Mouse (Mus musculus): ENCODE results near the gene Plekhs1.

Gene Plekhs1

GRCm38 (mm10) chr19:56461522-56462101 lies at the start of gene Plekhs1:
Gene Plekhs1, plus strand, starts transcription at chr19:56461640.
- DNase-seq (ENCODE audit: low spot score in 2 of 2): no peak

- no peak for DNase-seq (ENCODE audit: low spot score in 2 of 2)
Observed at GRCm38 (mm10) chr19:56418404-56418803, 43.0 kb upstream of the Plekhs1 start.

DNA sequence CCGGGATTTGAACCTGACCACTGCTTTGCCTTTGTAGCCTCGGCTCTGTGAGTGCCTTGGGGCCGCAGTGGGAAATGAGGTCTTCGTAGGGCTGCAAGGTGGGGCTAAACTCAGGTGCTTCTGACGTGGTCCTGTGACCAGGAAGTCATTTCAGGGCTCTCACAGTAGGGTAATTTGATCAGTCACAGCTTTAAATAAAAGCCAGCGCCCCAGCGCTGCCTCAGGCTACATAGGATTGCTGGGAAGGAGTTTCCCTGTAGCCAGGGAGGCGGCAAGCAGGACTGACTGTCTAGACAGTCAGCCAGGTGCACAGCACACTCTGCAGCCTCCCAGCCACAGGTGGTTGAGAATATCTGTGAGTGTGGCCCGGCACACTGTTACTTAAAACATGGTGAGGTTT lies 42.0 kb upstream of the Plekhs1 start:
- DNase-seq (ENCODE audit: low spot score in 2 of 2): no peak

- DNase-seq (ENCODE audit: low spot score in 2 of 2): no peak
Observed at GRCm38 (mm10) chr19:56420345-56420744, 41.1 kb upstream of the Plekhs1 start.

DNA sequence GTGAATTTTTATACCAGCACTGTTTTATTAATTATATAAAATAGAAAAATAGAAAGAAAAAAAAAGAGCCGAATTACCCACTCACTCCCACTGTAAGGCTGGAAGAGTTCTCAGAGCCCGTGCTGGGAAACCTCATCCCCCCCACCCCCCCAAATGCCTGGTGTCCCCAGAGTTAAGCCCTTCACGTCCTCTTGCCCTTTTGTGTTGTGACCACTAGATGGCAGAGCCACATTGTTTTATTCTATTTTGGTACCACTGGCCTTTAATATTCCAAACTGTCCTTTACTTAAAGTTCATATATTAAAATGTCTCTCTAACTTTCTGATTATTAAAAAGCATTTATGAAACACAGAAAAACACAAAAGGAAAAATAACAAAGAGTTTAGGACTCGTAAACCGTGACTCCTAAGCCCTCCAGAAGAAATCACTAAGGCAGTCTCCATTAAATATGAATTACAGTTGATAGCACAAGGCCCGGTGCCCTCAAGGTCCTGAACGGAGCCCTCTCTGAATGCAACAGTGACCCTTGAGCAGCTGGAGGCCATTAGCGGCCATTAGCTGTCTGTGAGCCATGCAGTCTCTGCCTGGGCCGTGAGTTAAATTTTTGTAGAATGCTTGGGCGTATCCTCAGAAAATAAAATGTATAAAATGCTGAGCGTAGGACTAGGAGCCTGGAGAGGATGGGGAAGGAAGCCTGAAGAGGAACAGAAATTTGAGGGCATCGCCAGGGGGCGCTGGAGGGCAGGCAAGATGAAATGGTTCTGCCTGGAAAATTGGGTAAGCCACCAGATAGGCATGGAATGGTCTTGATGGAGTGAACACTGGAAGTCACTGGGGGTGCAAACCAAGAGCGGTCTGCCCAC lies 38.7 kb upstream of the Plekhs1 start:
- peak; percentile 14 to 68 for DNase-seq (ENCODE audit: low spot score in 2 of 2)

- no peak for DNase-seq (ENCODE audit: low spot score in 2 of 2)
Observed at GRCm38 (mm10) chr19:56423370-56423769, 38.1 kb upstream of the Plekhs1 start.

GRCm38 (mm10) chr19:56424606-56425395 lies 36.6 kb upstream of the Plekhs1 start:
- no peak for DNase-seq (ENCODE audit: low spot score in 2 of 2)

DNA sequence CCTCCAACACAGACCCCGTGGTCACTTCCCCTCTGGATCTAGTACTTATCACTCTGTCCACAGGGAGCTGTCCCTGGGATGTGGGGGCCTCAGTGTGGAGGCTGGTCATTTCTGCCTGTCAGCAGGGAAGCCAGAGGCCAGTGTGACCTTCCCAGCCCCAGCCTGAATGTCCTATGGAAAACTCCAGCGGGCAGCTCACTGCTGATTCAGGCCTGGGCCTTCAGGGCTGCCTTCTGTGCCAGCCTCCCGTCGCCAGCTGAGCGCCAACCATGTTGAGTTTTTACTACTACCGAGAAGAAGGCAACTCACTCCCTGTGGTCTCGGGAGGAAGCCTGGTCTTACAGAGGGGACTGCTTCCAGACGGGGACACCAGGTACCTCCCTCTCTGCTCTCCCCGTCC lies 35.9 kb upstream of the Plekhs1 start:
- no peak for DNase-seq (ENCODE audit: low spot score in 2 of 2)

DNA sequence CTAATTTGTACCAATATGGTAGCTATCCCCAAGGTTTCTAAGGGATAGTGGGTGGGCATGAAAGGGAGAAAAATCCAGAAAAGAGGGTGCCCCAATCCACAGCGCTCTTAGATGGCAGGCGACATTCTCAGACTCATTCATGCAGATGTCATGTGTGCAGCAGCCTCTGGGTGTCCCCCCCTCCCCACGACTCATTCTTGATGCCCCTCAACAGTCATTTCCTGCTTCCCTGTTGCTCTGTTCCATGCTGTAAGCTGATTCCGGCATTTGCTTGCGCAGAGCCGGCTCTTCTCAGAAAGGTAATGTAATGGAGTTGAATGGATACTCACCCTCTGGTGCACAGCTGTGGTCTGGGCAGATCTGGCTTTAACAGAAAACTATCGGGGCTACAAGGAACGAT lies 31.1 kb upstream of the Plekhs1 start:
- no peak for DNase-seq (ENCODE audit: low spot score in 2 of 2)

- no peak for DNase-seq (ENCODE audit: low spot score in 2 of 2)
Observed at GRCm38 (mm10) chr19:56432706-56433105, 28.7 kb upstream of the Plekhs1 start.

- no peak for DNase-seq (ENCODE audit: low spot score in 2 of 2)
Observed at GRCm38 (mm10) chr19:56433581-56433980, 27.9 kb upstream of the Plekhs1 start.

GRCm38 (mm10) chr19:56436380-56436779 lies 25.1 kb upstream of the Plekhs1 start:
- DNase-seq (ENCODE audit: low spot score in 2 of 2): no peak

DNA sequence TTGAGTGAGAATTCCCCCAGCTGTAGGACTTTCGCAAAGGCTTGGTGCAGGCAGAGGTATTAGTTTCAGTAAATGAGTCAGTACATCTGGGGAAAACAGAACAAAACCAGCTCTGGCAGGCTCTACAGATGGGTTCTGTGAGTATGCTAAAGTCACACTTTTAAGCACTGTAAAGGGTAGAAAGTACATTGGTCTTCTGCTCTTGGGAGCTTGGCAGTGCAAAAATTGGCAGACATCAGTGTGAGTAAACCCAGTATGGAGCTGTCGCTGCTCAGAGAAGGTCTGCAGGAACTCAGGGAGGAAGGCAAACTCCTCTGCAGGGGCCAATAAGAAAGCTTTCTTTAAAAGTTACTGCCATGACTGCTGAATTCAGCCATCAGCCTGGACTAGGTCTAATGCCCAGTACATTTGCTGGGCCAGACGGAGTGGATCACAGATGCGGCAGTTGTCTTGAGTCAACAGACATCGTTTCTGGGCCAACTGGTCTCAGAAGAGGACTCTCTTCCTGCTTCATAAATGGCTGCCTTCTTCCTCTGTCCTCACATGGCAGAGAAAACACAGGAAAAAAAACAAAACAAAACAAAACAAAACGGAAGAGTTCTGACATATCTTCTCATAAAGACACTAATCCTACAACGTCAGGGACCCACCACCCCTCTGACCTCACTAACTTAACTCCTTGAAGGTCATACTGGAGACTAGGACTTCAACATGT lies 22.9 kb upstream of the Plekhs1 start:
- no peak for DNase-seq (ENCODE audit: low spot score in 2 of 2)

GRCm38 (mm10) chr19:56439072-56439434 lies 22.4 kb upstream of the Plekhs1 start:
- DNase-seq (ENCODE audit: low spot score in 2 of 2): no peak

GRCm38 (mm10) chr19:56443445-56443844 lies 18.0 kb upstream of the Plekhs1 start:
- no peak for DNase-seq (ENCODE audit: low spot score in 2 of 2)

- DNase-seq (ENCODE audit: low spot score in 2 of 2): no peak
Observed at GRCm38 (mm10) chr19:56448784-56449183, 12.7 kb upstream of the Plekhs1 start.

DNA sequence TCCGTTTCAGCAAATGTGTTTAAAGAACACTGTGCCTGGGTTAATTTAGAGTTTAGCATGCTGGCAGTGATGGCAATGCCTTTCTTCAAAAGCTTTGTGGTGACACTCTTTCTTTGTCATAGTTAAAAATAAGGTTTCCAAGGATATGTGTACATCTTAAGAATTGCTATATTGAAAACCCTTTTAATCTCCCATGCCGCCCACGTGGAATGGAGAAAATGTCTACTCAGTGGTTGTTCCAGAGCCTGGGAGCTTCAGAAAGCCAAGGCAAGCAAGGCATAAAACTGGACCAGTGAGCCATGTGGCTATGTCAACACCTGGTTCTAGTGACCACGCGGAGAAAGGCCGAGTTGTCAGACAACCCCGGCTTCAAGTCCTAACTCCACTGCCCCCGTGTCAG lies 11.9 kb upstream of the Plekhs1 start:
- DNase-seq (ENCODE audit: low spot score in 2 of 2): no peak

DNA sequence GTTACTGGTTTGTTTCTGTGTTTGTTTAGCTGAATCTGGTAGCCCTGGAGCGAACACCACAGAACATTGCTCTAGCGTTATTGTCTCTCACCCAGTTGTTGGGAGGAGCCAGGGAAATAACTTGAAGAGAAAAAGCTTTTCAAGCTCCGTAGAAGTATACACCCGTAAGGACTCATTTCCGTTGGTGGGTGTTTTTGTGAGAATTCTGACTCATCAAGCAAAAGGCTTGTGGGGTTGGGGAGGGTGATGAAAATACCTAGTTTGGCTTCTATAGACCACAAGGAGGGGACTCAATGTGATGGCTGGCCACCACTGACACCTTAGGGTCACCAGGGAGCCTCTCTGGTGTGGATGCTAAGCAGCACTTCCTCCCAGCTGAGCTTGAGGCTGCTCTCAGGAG lies 10.5 kb upstream of the Plekhs1 start:
- no peak for DNase-seq (ENCODE audit: low spot score in 2 of 2)

DNA sequence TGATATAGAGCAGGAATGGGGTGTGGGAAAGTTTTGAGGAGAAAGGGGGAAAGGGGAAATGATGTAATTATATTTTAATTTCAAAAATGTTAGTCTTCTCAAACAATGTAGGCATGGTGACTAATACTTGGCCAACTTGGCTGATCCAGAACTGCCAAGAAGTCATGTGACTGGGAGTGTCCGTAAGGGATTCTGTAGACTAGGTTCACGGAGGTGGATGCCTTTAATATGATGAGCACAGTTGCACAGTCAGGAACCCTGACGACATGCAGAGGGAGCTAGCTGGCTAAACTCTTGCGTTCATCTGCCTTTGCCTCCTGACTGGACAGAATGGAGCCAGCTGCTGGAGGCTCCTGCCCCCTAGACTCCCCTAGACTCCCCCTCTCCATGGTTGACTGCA lies 9.6 kb upstream of the Plekhs1 start:
- no peak for DNase-seq (ENCODE audit: low spot score in 2 of 2)

- DNase-seq (ENCODE audit: low spot score in 2 of 2): no peak
Observed at GRCm38 (mm10) chr19:56452421-56452820, 9.0 kb upstream of the Plekhs1 start.

- DNase-seq (ENCODE audit: low spot score in 2 of 2): no peak
Observed at GRCm38 (mm10) chr19:56454862-56455261, 6.6 kb upstream of the Plekhs1 start.

- DNase-seq (ENCODE audit: low spot score in 2 of 2): no peak
Observed at GRCm38 (mm10) chr19:56455369-56455768, 6.1 kb upstream of the Plekhs1 start.

All from thymus, postnatal 10 days (tissue).